Mouse (Mus musculus) kidney, adult 2 months (tissue): ENCODE data around the gene Spc24. TPM values are rescaled to one million over a fixed set of nuclear protein-coding genes. Genes with fewer than 3 reads are reported as not detected.

Source experiments
- DNase-seq: peaks from one replicate; pipeline ENCODE4 v3.0.0; 2021
- H3K27ac ChIP-seq: fragments of 200-500 bp; 2 replicates; pipeline ENCODE4 v1.5.1; 2012; ENCODE audit warnings: low read depth, low read length, control low read depth, inconsistent platforms; ENCODE audit not compliant: insufficient read depth
- H3K27me3 ChIP-seq: fragments of 200-500 bp; replicated peaks from 2 replicates; pipeline ENCODE4 v1.6.1; 2012; ENCODE audit warnings: mild to moderate bottlenecking, moderate library complexity, low read length, inconsistent platforms; ENCODE audit not compliant: control insufficient read depth, insufficient read depth
- H3K36me3 ChIP-seq: fragments of 200-500 bp; 2 replicates; pipeline ENCODE4 v1.6.1; 2012; ENCODE audit warnings: mild to moderate bottlenecking, moderate library complexity, low read length, inconsistent platforms; ENCODE audit not compliant: control insufficient read depth, insufficient read depth
- H3K4me1 ChIP-seq: fragments of 200-500 bp; 2 replicates; pipeline ENCODE4 v1.6.1; 2011; ENCODE audit warnings: low read length; ENCODE audit not compliant: control insufficient read depth, insufficient read depth
- H3K4me3 ChIP-seq: fragments of 200-500 bp; 2 replicates; pipeline ENCODE4 v1.5.1; 2011; ENCODE audit warnings: mild to moderate bottlenecking, low read depth, low read length, control low read depth; ENCODE audit not compliant: insufficient read depth
- CTCF ChIP-seq: fragments of 200-500 bp; conservative IDR thresholded peaks from 2 replicates; pipeline ENCODE4 v1.5.1; 2011; ENCODE audit warnings: low read depth, mild to moderate bottlenecking, control low read depth, low read length, moderate library complexity, mixed read lengths; ENCODE audit not compliant: insufficient read depth, insufficient read length
- POLR2A ChIP-seq: fragments of 200-500 bp; IDR thresholded peaks from one replicate; pipeline ENCODE4 v1.6.1; 2011; ENCODE audit warnings: low read depth, low read length, control low read depth
- WGBS: fragments of 180-500 bp; shearing (Covaris S2); methylation state at CpG from one replicate; pipeline ENCODE4 v1.1.7; 2018; 5-methylcytosine and 5-hydroxymethylcytosine counted together
- polyA plus RNA-seq: library from polyadenylated mRNA; depleted of rRNA; stranded (reverse); fragments of >200 nt; gene quantifications from 2 replicates; pipeline ENCODE4 v1.2.3, GENCODE M21; 2012; rRNA removed

The Spc24 gene
- polyA plus RNA-seq, 1 experiment, result 6.0 TPM

DNA sequence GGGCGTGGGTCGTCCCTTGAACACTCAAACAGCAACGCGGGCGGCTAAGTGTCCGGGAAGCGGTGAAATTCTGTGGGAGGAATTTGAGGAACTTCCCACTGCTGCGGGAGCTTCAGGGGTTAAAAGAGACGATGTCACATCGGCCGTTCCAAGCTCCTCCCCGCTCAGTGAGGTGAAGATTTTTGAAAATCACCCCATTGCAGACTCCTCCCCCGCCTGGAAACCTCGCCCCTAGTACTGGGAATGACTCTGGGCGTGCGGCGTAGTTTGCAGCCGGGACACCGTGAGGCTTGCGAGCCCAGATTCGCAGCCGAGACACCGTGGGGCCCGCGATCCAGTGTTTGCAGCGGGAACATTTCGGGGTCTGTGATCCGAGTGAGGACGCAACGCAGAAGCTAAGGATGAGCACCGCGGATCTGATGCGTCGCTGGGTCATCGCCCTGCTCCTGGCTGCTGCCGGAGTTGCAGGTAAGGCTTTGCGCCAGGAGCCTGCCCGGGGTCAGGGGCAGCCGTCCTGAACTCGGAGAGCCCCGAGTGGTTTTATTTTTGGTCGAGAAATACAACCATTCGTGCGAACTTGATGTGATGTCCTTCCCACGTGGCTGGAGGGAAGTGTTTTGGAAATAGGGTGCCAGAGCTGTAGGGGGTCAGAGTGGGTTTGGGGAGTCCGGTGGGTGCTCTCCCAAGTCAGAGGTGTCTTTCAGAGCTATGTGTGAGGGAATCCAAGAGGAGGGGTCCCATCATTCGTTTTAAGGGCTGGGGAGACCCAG, 36.5 kb downstream of the Spc24 start, which contains the start of gene Ldlr:
TSS of gene Ldlr (plus strand) at position 107 of the 770 bp plus-strand sequence.
- Histone ChIP-seq H3K27ac (peak within 1 kb of the TSS; percentile 67), H3K27me3 (no peaks in the 10 kb centered on the region), H3K36me3 (no peaks in the 10 kb centered on the region), H3K4me3 (peak within 1 kb of the TSS; percentile 83), H3K4me1 (0 out of 2 replicates have a peak, but pooled peaks cover 3% of the 10 kb centered on the region)
- WGBS, result under 1% methylated on average over 47 of the region's 47 CpGs
- TF ChIP-seq CTCF, result no peak
- peak; percentile 45 for TF ChIP-seq POLR2A
- peak; percentile 90 for DNase-seq

DNA sequence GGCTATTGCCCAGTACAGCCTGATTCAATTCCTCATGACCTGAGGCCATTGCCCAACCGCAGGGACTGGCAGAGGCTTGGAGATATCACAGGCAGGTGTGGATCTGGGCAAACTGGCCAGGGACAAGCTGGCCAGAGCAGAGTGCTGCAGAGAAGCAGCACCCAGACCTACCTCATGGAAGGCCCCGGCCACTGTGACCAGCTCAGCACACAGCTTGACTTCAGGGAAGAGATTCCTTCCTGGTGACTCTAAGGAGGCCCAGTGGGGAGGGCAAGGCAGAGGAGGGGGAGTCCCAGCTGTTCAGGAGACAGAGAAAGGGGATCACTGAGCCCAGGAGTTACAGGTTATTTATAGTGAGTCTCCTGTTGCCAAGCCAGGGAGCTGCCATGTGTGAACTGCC, 39.1 kb downstream of the Spc24 start:
- Histone ChIP-seq H3K4me3 (no peak overlapping the region), H3K36me3 (no peaks in the 10 kb centered on the region), H3K27ac (no peak overlapping the region), H3K4me1 (0 out of 2 replicates have a peak, but pooled peaks cover 3% of the 10 kb centered on the region), H3K27me3 (no peaks in the 10 kb centered on the region)
- DNase-seq, result no peak
- WGBS, result 75% methylated on average over 2 of the region's 2 CpGs
- TF ChIP-seq CTCF, result no peak
- TF ChIP-seq POLR2A, result no peak

DNA sequence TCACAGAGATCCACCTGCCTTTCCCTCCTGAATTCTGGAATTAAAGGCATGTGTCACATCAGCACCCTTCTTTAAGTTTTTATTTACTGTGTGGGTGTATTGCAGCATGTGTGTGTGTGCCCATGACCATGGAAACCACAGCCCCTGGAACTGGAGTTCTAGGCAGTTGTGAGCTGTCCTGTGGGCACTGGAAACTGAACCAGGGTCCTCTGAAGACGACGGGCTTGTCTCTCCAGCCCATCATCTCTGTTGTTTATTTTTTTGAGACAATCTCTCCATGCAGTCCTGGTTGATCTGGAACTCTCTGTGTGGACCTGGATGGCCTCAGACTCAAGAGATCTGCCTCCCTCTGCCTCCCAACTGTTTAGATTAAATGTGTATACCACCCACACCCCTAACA, 43.1 kb downstream of the Spc24 start:
- TF ChIP-seq CTCF, result no peak
- no peak for TF ChIP-seq POLR2A
- 86% methylated on average over 2 of the region's 2 CpGs for WGBS
- no peak overlapping the region for H3K27ac ChIP-seq

DNA sequence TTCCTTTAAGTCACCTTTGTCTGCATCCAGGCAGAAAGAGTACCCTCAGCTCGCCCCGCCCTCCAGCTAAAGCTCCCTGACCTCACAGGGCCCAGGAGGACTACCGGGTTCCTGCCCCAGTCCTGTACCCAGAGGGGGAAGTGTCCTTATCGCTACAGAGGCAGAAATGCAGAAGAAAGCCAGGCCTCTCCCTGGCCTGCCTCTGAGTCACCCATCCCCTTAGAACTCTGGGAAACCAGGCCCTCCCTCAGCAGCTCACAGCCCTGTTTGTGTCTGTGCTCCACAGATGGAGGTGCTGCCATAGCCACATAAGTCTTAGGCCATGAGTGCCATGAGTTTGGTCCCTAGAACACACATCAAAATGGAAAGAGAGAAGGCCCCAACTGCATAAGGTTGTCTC, 44.8 kb downstream of the Spc24 start:
- DNase-seq, result no peak
- no peak overlapping the region for H3K27ac ChIP-seq
- 61% methylated on average over 4 of the region's 4 CpGs for WGBS

More for the DNA sequence above, 43.1 kb downstream of the Spc24 start:
- Histone ChIP-seq H3K4me1 (no peaks in the 10 kb centered on the region), H3K36me3 (no peaks in the 10 kb centered on the region), H3K4me3 (no peak overlapping the region), H3K27me3 (no peaks in the 10 kb centered on the region)
- DNase-seq, result no peak

DNA sequence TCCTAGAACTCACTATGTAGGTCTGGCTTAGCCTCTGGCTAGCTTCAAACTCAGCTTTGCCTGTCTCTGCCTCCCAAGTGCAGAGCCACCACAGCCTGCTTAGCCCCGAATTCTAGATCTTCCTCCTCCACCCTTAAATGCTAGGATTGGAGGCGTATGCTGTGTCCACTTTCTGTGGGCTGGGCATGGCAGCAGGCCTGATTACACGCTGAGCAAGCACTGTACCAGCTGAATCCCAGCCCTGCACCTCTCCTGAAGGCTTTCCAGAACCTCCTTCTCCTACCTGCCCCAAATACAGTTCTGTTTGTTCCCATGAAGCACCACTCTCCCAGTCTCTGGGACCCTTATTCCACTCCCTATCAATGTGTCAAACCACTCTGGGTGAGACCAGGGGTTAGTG, 50.8 kb downstream of the Spc24 start:
- H3K4me3 ChIP-seq, result no peak overlapping the region
- 96% methylated on average over 3 of the region's 3 CpGs for WGBS
- no peaks in the 10 kb centered on the region; the same call in 1 of the 2 replicates for H3K4me1 ChIP-seq
- no peak overlapping the region for H3K27ac ChIP-seq
- DNase-seq, result no peak
- H3K36me3 ChIP-seq, result no peaks in the 10 kb centered on the region
- no peak for TF ChIP-seq CTCF
- TF ChIP-seq POLR2A, result no peak
- no peaks in the 10 kb centered on the region for H3K27me3 ChIP-seq

More for the DNA sequence above, 44.8 kb downstream of the Spc24 start:
- H3K27me3 ChIP-seq, result no peaks in the 10 kb centered on the region
- H3K4me3 ChIP-seq, result no peak overlapping the region
- H3K36me3 ChIP-seq, result no peaks in the 10 kb centered on the region
- H3K4me1 ChIP-seq, result no peaks in the 10 kb centered on the region
- TF ChIP-seq POLR2A (no peak), CTCF (no peak)

DNA sequence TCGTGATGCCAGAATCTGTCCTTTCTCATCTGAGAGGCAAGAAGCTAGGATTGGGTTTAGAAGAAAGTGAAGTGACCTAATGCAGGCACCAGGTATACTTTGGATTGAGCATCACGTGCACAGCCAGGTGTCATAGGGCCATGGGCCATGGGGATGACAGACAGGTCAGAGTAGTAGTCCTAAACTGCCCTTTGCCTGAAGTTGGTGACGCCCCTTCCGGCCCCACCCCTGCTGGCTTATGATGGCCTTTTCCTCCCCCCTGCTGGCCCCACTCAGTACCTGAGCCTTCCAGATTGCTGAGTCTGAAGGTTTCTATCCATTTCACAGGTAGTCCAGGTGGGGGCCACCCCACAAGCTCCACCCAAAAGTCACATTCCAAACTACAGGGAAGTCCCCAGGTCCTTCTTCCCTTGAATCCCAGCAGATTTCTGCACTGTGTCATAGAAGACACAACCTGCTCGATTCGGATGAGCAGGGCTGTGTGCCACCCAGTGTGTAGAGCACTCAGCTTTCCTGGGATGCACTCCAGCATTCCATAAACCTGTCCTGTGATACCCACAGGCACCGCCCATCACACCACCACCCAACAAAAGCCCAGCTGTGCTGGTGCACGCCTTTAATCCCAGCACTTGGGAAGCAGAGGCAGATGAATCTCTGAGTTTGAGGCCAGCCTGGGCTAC, 53.4 kb downstream of the Spc24 start:
- H3K4me1 ChIP-seq, result no peaks in the 10 kb centered on the region; the same call in 1 of the 2 replicates
- H3K27me3 ChIP-seq, result no peaks in the 10 kb centered on the region
- 79% methylated on average over 8 of the region's 8 CpGs for WGBS
- H3K36me3 ChIP-seq, result no peaks in the 10 kb centered on the region
- no peak overlapping the region for H3K4me3 ChIP-seq
- DNase-seq, result peak; percentile 64
- no peak overlapping the region for H3K27ac ChIP-seq
- TF ChIP-seq POLR2A (no peak), CTCF (no peak; the same call in 1 of the 2 replicates)

DNA sequence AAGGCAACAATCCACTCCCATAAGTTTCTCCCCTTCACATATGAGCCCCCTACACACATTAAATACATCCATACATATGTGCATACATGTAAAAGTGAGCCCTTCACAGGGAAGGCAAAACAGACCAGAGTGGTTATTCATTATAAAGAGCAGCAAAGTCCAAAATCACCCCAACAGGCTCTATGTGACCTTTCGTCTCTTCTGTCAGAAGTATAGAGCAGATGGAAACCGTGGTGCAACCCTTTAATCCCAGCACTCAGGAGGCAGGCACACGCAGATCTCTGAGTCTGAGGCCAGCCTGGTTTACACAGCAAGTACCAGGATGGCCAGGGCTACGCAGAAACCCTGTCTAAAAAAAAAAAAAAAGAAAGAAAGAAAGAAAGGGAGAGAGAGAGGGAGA, 54.0 kb downstream of the Spc24 start:
- H3K4me1 ChIP-seq, result no peaks in the 10 kb centered on the region; the same call in 1 of the 2 replicates
- no peak overlapping the region for H3K4me3 ChIP-seq
- TF ChIP-seq CTCF (no peak), POLR2A (no peak)
- WGBS, result 66% methylated on average over 4 of the region's 4 CpGs
- DNase-seq, result no peak
- H3K27me3 ChIP-seq, result no peaks in the 10 kb centered on the region
- H3K27ac ChIP-seq, result no peak overlapping the region
- no peaks in the 10 kb centered on the region for H3K36me3 ChIP-seq

Other genes starting within 250 kb of the Spc24 start
- 1.2 and 2.6 TPM in 2 replicates for gene AB124611, start 234.1 kb downstream of the Spc24 start, polyA plus RNA-seq
- gene Carm1, start 213.4 kb downstream of the Spc24 start, polyA plus RNA-seq, result 47.7 and 54.6 TPM in 2 replicates
- 33.6 and 34.0 TPM in 2 replicates for gene Timm29, start 167.6 kb downstream of the Spc24 start, polyA plus RNA-seq
- gene Yipf2, start 167.5 kb downstream of the Spc24 start, polyA plus RNA-seq, result 39.9 and 44.9 TPM in 2 replicates
- gene Smarca4, start 144.1 kb downstream of the Spc24 start, polyA plus RNA-seq, result 24.9 and 26.9 TPM in 2 replicates
- gene Ldlr, start 36.8 kb downstream of the Spc24 start, polyA plus RNA-seq, result 26.9 and 28.8 TPM in 2 replicates
- gene Kank2, start 38.4 kb upstream of the Spc24 start, polyA plus RNA-seq, result 21.8 and 23.6 TPM in 2 replicates
- 11.9 and 19.5 TPM in 2 replicates for gene Angptl8, start 75.2 kb upstream of the Spc24 start, polyA plus RNA-seq
- gene Dock6, start 92.3 kb upstream of the Spc24 start, polyA plus RNA-seq, result 67.7 and 84.6 TPM in 2 replicates
- gene Rab3d, start 157.9 kb upstream of the Spc24 start, polyA plus RNA-seq, result 27.1 and 32.9 TPM in 2 replicates
- 4.3 and 4.8 TPM in 2 replicates for gene Ccdc159, start 167.2 kb upstream of the Spc24 start, polyA plus RNA-seq
- 313 and 353 TPM in 2 replicates for gene Tmem205, start 167.3 kb upstream of the Spc24 start, polyA plus RNA-seq
- 6.0 and 9.1 TPM in 2 replicates for gene Plppr2, start 176.7 kb upstream of the Spc24 start, polyA plus RNA-seq
- gene Swsap1, start 195.5 kb upstream of the Spc24 start, polyA plus RNA-seq, result 10.5 and 10.9 TPM in 2 replicates
- gene Epor, start 203.2 kb upstream of the Spc24 start, polyA plus RNA-seq, result 14.0 and 16.7 TPM in 2 replicates
- gene Rgl3, start 229.1 kb upstream of the Spc24 start, polyA plus RNA-seq, result 88.2 and 111 TPM in 2 replicates
- 2.5 and 2.9 TPM in 2 replicates for gene Ccdc151, start 242.3 kb upstream of the Spc24 start, polyA plus RNA-seq
- gene Prkcsh, start 242.5 kb upstream of the Spc24 start, polyA plus RNA-seq, result 94.9 and 103 TPM in 2 replicates